ENCODE assay signal across 22 mouse cellular contexts in genomic region chr4:53232436-53232835, GRCm38 (mm10).
A peak's percentile ranks its signal among the peaks of the same experiment; 100 is the strongest.
DNase-seq lines count a peak whose midpoint lies in the region; ATAC-seq lines count a peak whose summit lies in the region.
"Had no signal": no experiment of that assay in that cellular context is flagged by ENCODE, and none has a peak within 500 bp of the region (broad histone marks: within the 10 kb centered on the region; RNA-seq: fewer than 3 reads in every experiment).

No protein-coding gene starts in this region.

- intact Hi-C loops in heart, postnatal 14 days (cut with DNase I), result no loop called here

- H3K4me2 ChIP-seq in heart, embryonic 15.5 days, result no peak overlapping the region
- H3K4me2 ChIP-seq in heart, embryonic 11.5 days, result no peak overlapping the region
- H3K4me2 ChIP-seq: embryonic facial prominence, embryonic 15.5 days; hindbrain, embryonic 13.5 days; intestine, embryonic 15.5 days had no signal

- 64% methylated on average over 3 of the region's 3 CpGs for WGBS in heart, embryonic 15.5 days
- 55% methylated on average over 3 of the region's 3 CpGs for WGBS in heart, embryonic 11.5 days (ENCODE audit: insufficient replicate concordance)

- H3K27me3 ChIP-seq in heart, embryonic 15.5 days, result no peaks in the 10 kb centered on the region
- no peaks in the 10 kb centered on the region for H3K27me3 ChIP-seq in heart, embryonic 11.5 days (ENCODE audit: control insufficient read depth, insufficient read depth, low read length)
- H3K27me3 ChIP-seq: CH12.LX; embryonic facial prominence, embryonic 15.5 days; hindbrain, embryonic 13.5 days; intestine, embryonic 15.5 days had no signal

- DNase-seq in heart, adult 11 months, result peak; percentile 85
- DNase-seq in heart, postnatal 14 days, result no peak
- peak; percentile 79 for DNase-seq in ZHBTc4 (ENCODE audit: low read depth, low spot score)
- no peak for DNase-seq in frontal cortex, postnatal 36 days (ENCODE audit: low spot score in 2 of 2)
- DNase-seq in layer of hippocampus, adult 11-12 months (ENCODE audit: low spot score), result no peak
- DNase-seq: adrenal gland, adult 2 months; adrenal gland, postnatal 25 days; cerebellum, adult 2 months; cerebellum, postnatal 10 days; gastrocnemius, postnatal 10 days; kidney, adult 18-20 months had no signal

- peaks cover 5% of the 10 kb centered on the region for H3K4me1 ChIP-seq in heart, embryonic 15.5 days (replicated peaks)
- peaks cover 9% of the 10 kb centered on the region for H3K4me1 ChIP-seq in heart, embryonic 11.5 days (ENCODE audit: control insufficient read depth, insufficient read depth, low read length)
- H3K4me1 ChIP-seq: embryonic facial prominence, embryonic 15.5 days; hindbrain, embryonic 13.5 days; intestine, embryonic 15.5 days had no signal

- no peak overlapping the region for H3K4me3 ChIP-seq in heart, embryonic 15.5 days
- H3K4me3 ChIP-seq in heart, embryonic 11.5 days (ENCODE audit: low read depth, low read length), result no peak overlapping the region
- H3K4me3 ChIP-seq: embryonic facial prominence, embryonic 15.5 days; erythroblast, embryonic 14.5 days; forebrain, embryonic 10.5 days; hindbrain, embryonic 13.5 days; intestine, embryonic 15.5 days had no signal

- no peak for ATAC-seq in heart, embryonic 15.5 days (replicated peaks; ENCODE audit: insufficient number of reproducible peaks, insufficient read depth, low FRiP score, low read depth)
- ATAC-seq in heart, embryonic 11.5 days (replicated peaks; ENCODE audit: insufficient number of reproducible peaks, low FRiP score, low TSS enrichment), result no peak
- 0 out of 2 replicates have a peak, but pooled peaks have one; percentile 7 for ATAC-seq in megakaryocyte progenitor cell, adult 5-6 weeks (replicated peaks; ENCODE audit: poor library complexity)
- ATAC-seq: activated CD4-positive, CD25-positive, alpha-beta regulatory T cell, adult 4 months; forebrain, embryonic 14.5 days; intestine, embryonic 15.5 days had no signal

- H3K9ac ChIP-seq in heart, embryonic 15.5 days, result no peak overlapping the region
- no peak overlapping the region for H3K9ac ChIP-seq in heart, embryonic 11.5 days (ENCODE audit: low read depth, low read length)
- H3K9ac ChIP-seq: embryonic facial prominence, embryonic 15.5 days; hindbrain, embryonic 13.5 days; intestine, embryonic 15.5 days had no signal

- no peaks in the 10 kb centered on the region for H3K36me3 ChIP-seq in heart, embryonic 15.5 days
- H3K36me3 ChIP-seq in heart, embryonic 11.5 days (ENCODE audit: control insufficient read depth, insufficient read depth, low read length), result no peaks in the 10 kb centered on the region
- H3K36me3 ChIP-seq: embryonic facial prominence, embryonic 15.5 days; forebrain, embryonic 10.5 days; hindbrain, embryonic 13.5 days; intestine, embryonic 15.5 days had no signal

- no peaks in the 10 kb centered on the region for H3K9me3 ChIP-seq in heart, embryonic 15.5 days (replicated peaks)
- no peaks in the 10 kb centered on the region for H3K9me3 ChIP-seq in heart, embryonic 11.5 days (replicated peaks; ENCODE audit: control insufficient read depth, low read length)
- H3K9me3 ChIP-seq: embryonic facial prominence, embryonic 15.5 days; forebrain, embryonic 10.5 days; hindbrain, embryonic 13.5 days; intestine, embryonic 15.5 days had no signal

- 0 out of 2 replicates have a peak overlapping the region, but pooled peaks have one; percentile 39 for H3K27ac ChIP-seq in heart, embryonic 15.5 days
- no peak overlapping the region for H3K27ac ChIP-seq in heart, embryonic 11.5 days (ENCODE audit: low read depth, low read length)
- H3K27ac ChIP-seq: embryonic facial prominence, embryonic 15.5 days; forebrain, embryonic 10.5 days; hindbrain, embryonic 13.5 days; intestine, embryonic 15.5 days had no signal

Comparison
In these comparisons a context has a peak if more than half of its experiments do, and no peak if none do; other contexts are left out.
1. DNase-seq: peak in heart, adult 11 months (single experiment) and ZHBTc4 (single experiment); none in heart, postnatal 14 days (0 of 2), frontal cortex, postnatal 36 days (0 of 2) and layer of hippocampus, adult 11-12 months (single experiment).